Mouse (Mus musculus): ENCODE results near the gene Tbx10. TPM values are rescaled to one million over a fixed set of nuclear protein-coding genes. Genes with fewer than 3 reads are reported as not detected.
"Not testable (repeated sequence)": the region's sequence is repeated elsewhere in the genome, so short reads cannot be mapped to it uniquely, and the experiment has no call there.

The Tbx10 gene
- polyA plus RNA-seq, 1 experiment: 0.06 TPM

- 51% methylated on average over 3 of the region's 3 CpGs for WGBS
- DNase-seq: no peak
- Histone ChIP-seq H3K4me1 (ENCODE audit: control insufficient read depth, insufficient read depth, low read length) (peaks cover 8% of the 10 kb centered on the region; the same call in 1 of the 2 replicates), H3K4me3 (replicated peaks; ENCODE audit: extremely low read depth, low read depth, low read length) (no peak overlapping the region)
- TF ChIP-seq POLR2A (IDR thresholded peaks at IDR 0.05; ENCODE audit: borderline replicate concordance, extremely low read depth, low read depth, low read length) (no peak), CTCF (IDR thresholded peaks at IDR 0.05; ENCODE audit: insufficient read depth, low read length) (no peak)
Observed at GRCm38 (mm10) chr19:4033298-4033697, 40.7 kb downstream of the Tbx10 start.

GRCm38 (mm10) chr19:4033742-4034141, 41.2 kb downstream of the Tbx10 start:
- Histone ChIP-seq H3K4me1 (ENCODE audit: control insufficient read depth, insufficient read depth, low read length) (peaks cover 9% of the 10 kb centered on the region; the same call in 1 of the 2 replicates), H3K4me3 (replicated peaks; ENCODE audit: extremely low read depth, low read depth, low read length) (no peak overlapping the region)
- TF ChIP-seq CTCF (IDR thresholded peaks at IDR 0.05; ENCODE audit: insufficient read depth, low read length): no peak
- TF ChIP-seq POLR2A (IDR thresholded peaks at IDR 0.05; ENCODE audit: borderline replicate concordance, extremely low read depth, low read depth, low read length): no peak
- 41% methylated on average over 5 of the region's 5 CpGs for WGBS
- DNase-seq: no peak

- peaks cover 9% of the 10 kb centered on the region; the same call in 1 of the 2 replicates for H3K4me1 ChIP-seq (ENCODE audit: control insufficient read depth, insufficient read depth, low read length)
- H3K4me3 ChIP-seq (replicated peaks; ENCODE audit: extremely low read depth, low read depth, low read length): no peak overlapping the region
- 60% methylated on average over 12 of the region's 12 CpGs for WGBS
- no peak for DNase-seq
- TF ChIP-seq CTCF (IDR thresholded peaks at IDR 0.05; ENCODE audit: insufficient read depth, low read length) (no peak), POLR2A (IDR thresholded peaks at IDR 0.05; ENCODE audit: borderline replicate concordance, extremely low read depth, low read depth, low read length) (no peak)
Observed at GRCm38 (mm10) chr19:4036327-4037045, 43.9 kb downstream of the Tbx10 start.

GRCm38 (mm10) chr19:4037154-4037787, 44.7 kb downstream of the Tbx10 start:
- 28% methylated on average over 8 of the region's 8 CpGs for WGBS
- DNase-seq; H3K4me1 ChIP-seq (ENCODE audit: control insufficient read depth, insufficient read depth, low read length): not testable (repeated sequence)
- peak overlapping the region; percentile 99 for H3K4me3 ChIP-seq (replicated peaks; ENCODE audit: extremely low read depth, low read depth, low read length)

GRCm38 (mm10) chr19:4037788-4038232, 45.3 kb downstream of the Tbx10 start, which contains the start of gene Gstp1:
TSS of gene Gstp1 (minus strand) at chr19:4037985.
- 1% methylated on average over 26 of the region's 26 CpGs for WGBS
- Histone ChIP-seq H3K4me3 (replicated peaks; ENCODE audit: extremely low read depth, low read depth, low read length) (peak within 1 kb of the TSS; percentile 99), H3K4me1 (ENCODE audit: control insufficient read depth, insufficient read depth, low read length) (peaks cover 9% of the 10 kb centered on the region; the same call in 1 of the 2 replicates)
- DNase-seq: peak; percentile 87
- peak; percentile 18; the same call in 1 of the 2 replicates for TF ChIP-seq CTCF (IDR thresholded peaks at IDR 0.05; ENCODE audit: insufficient read depth, low read length)
- peak; percentile 98 for TF ChIP-seq POLR2A (IDR thresholded peaks at IDR 0.05; ENCODE audit: borderline replicate concordance, extremely low read depth, low read depth, low read length)

GRCm38 (mm10) chr19:4040941-4041340, 48.4 kb downstream of the Tbx10 start:
- peaks cover 14% of the 10 kb centered on the region for H3K4me1 ChIP-seq (ENCODE audit: control insufficient read depth, insufficient read depth, low read length)
- WGBS: 85% methylated on average over 5 of the region's 5 CpGs
- H3K4me3 ChIP-seq (replicated peaks; ENCODE audit: extremely low read depth, low read depth, low read length); DNase-seq: not testable (repeated sequence)

- H3K4me1 ChIP-seq (ENCODE audit: control insufficient read depth, insufficient read depth, low read length): peaks cover 16% of the 10 kb centered on the region
- not testable (repeated sequence) for DNase-seq; H3K4me3 ChIP-seq (replicated peaks; ENCODE audit: extremely low read depth, low read depth, low read length)
- 92% methylated on average over 4 of the region's 4 CpGs for WGBS
Observed at GRCm38 (mm10) chr19:4041500-4041899, 48.9 kb downstream of the Tbx10 start.

GRCm38 (mm10) chr19:4042124-4042523, 49.6 kb downstream of the Tbx10 start:
- peak; percentile 30 for DNase-seq
- Histone ChIP-seq H3K4me3 (replicated peaks; ENCODE audit: extremely low read depth, low read depth, low read length) (no peak overlapping the region), H3K4me1 (ENCODE audit: control insufficient read depth, insufficient read depth, low read length) (peaks cover 14% of the 10 kb centered on the region)
- TF ChIP-seq POLR2A (IDR thresholded peaks at IDR 0.05; ENCODE audit: borderline replicate concordance, extremely low read depth, low read depth, low read length) (no peak), CTCF (IDR thresholded peaks at IDR 0.05; ENCODE audit: insufficient read depth, low read length) (no peak)
- 50% methylated on average over 14 of the region's 14 CpGs for WGBS

GRCm38 (mm10) chr19:4044109-4044508, 51.6 kb downstream of the Tbx10 start:
- WGBS: 80% methylated on average over 5 of the region's 5 CpGs
- not testable (repeated sequence) for H3K4me1 ChIP-seq (ENCODE audit: control insufficient read depth, insufficient read depth, low read length); DNase-seq; H3K4me3 ChIP-seq (replicated peaks; ENCODE audit: extremely low read depth, low read depth, low read length)
